Mouse (Mus musculus) retina, embryonic 14.5 days (tissue): ENCODE results near the gene Fgfr2.

Experiments
- DNase-seq: peaks from one replicate; pipeline ENCODE4 v3.0.0-alpha.2; 2015; ENCODE audit warnings: low spot score

The Fgfr2 gene

DNA sequence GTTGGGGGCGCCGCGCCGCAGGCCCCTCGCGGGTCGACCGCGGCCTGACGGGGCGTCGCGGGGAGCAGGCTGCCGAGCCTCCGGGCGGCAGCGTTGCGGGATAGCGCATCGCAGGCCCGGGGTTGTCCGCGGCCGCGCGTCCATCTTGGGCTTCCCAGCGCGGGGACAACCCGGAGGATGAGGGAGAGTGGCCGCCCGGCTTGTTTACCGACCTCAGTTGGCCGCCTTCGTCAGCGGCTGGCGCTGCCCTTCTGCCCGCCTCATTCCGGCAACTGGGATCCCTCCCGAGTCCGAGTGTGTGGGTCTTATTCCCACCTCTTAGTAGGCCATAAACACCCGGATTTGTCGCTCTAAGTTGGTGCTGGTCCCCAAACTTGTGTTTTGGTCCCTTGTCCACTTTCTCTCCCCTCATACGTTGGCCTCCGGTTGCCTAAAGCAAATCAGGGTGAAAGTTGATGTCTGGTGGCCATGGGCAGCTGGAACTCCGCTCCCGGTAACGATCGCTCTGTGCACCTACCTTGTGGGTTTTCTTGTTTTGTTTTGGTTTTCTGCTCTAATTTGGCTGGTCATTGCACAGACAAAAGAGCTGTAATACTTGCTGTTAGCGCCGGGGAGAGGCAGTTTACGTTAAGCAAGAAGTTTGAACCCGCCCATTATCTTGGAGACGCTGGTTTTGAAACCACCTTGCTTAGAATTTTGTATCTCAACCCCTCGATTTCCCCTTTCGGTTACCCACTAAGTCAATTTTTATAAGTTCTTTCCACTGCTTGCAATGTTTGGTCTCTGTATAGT is 191.4 kb downstream of the Fgfr2 start:
- DNase-seq, result peak; percentile 60

DNA sequence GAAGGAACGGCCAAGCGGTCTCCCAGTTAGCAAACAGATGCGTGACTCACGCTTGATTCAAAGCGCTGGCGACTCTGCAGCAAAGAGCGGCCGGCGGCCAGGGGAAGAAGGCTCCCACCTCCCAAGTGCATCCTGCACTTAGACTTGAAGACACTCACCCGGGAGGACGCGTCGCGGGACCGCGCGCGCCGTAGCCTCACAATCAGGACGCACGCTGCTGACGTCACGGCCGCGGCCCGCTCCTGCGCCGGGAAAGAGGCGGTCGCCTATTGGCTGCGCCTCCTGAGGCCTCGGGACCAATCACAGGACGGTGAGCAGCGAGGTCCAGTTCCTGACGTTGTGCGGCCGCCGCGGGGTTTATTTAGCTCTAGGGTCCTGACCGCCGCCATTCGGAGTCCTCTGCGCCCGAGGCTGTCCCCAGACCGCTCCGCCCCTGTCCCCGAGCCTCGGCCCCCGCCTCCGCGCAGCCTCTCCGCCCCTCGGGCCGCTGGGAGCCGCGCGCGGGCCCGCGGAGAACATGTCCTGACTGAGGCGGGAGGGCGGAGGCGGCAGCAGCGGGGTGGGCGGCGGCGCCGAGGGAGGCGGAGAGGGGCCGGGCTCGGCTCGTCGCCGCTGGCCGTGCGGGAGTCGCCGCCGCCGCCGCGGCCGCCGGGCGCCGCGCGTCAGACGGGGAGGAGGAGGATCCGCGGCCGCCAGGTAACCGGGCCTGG is 192.1 kb downstream of the Fgfr2 start, which contains the start of gene Zranb1:
Gene Zranb1 (plus strand): TSS at position 293 of the 710 bp plus-strand sequence.
- peak; percentile 98 for DNase-seq

- no peak for DNase-seq
Measured at GRCm38 (mm10) chr7:132930055-132930454, 193.1 kb downstream of the Fgfr2 start.

GRCm38 (mm10) chr7:132927201-132927600 is 195.9 kb downstream of the Fgfr2 start:
- DNase-seq, result no peak

DNA sequence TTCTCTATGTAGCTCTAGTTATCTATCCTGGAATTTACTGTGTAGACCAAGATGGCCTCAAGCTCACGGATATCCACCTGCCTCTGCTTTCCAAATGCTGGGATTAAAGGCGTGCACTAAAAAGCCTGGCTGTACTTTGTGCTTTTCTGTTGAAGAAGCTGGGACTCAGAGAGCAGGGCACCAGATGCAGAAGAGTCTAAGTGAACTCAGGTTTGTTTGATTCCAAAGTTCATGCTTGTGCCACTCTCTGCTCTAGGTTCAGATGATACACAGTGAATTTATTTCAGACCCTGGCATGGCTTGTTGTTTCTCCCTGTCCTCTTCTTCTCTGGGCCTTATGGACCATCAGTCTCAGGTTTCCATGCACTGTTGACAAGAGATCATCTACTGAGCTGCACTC is 197.9 kb downstream of the Fgfr2 start:
- DNase-seq, result no peak

DNA sequence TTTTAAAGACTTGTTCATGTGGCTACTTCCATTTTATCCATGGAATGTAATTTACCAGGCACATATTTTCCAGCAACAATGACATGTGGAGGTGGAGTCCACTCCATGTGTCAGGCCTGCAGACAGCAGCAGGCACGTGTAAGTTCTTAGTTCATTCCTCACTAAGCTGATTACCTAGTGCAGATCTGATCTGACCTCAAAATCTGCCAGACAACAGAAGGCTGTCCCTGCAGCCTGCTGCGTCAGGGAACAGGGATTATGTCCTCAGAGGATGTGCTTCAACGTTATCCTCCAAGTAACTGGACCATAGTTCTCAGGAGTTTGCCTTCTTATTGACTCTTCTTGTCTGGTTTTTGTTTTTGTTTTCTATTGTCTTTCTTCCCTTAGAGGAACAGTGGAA is 201.2 kb downstream of the Fgfr2 start:
- peak; percentile 42 for DNase-seq

GRCm38 (mm10) chr7:132903796-132904195 is 219.4 kb downstream of the Fgfr2 start:
- no peak for DNase-seq

DNA sequence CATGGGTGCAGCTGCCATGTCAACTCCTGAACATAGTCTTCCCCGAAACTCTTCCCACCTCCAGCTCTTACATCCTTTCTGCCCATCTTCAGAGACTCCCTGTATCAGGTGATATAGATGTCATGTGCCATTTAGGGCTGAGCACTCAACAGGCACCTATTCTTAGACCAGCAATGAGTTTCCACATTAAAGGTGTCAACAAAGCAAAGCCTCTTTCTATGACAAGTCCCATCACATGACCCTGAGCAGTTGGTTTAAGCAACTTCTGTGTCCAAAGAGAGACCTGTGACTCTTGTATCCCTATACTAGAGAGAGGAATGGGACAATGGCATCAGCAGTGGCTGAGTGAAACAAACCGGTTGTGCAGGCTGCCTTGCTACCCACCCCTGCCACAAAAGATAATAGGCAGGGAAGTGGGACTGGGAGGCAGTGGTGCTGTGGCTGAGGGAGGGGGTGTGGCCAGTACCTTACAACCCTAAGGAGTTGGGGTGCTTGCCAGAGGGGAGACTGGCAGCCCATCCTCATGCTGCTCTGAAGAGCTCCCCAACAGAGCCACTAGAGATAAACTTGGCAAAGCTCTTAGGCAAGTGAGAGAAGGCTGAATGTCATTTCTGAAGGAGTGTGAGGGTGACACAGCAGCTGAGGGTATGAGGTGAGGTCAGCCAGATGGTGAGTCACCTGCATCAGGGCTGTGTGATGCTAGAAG is 222.2 kb downstream of the Fgfr2 start:
- no peak for DNase-seq

- DNase-seq, result peak; percentile 42
Measured at GRCm38 (mm10) chr7:132898234-132898633, 224.9 kb downstream of the Fgfr2 start.

- DNase-seq, result no peak
Measured at GRCm38 (mm10) chr7:132897258-132897657, 225.9 kb downstream of the Fgfr2 start.

DNA sequence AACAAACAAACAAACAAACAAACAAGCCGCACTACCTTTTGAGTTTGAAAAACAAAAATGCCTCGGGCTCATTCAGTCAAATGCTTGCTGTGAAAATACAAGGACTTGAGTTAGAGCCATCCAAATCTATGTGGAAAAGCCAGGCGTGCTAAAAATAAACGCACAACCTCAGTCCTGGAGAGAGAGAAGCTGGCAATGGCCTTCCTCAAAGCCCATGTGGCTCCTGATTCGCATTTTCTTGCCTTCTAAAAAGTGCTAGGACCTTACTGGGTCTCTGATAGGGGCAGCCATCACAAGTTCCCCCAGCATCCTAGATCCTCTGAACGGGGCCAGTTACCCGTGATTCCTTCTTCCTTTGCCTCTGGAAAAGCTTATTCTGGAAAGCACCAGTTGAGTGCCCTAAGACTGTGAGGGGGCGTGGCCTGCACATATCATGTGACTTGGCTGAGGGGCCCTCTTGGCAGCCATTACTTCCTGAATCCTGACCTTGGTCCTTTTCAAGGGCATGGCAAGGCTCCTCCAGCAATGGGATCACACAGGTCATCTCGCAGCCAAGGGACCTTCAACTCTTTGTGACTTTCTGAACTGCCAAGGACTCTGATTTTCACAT is 226.8 kb downstream of the Fgfr2 start:
- no peak for DNase-seq

GRCm38 (mm10) chr7:132894841-132895555 is 228.2 kb downstream of the Fgfr2 start:
- DNase-seq, result no peak

GRCm38 (mm10) chr7:132893336-132893735 is 229.8 kb downstream of the Fgfr2 start:
- DNase-seq, result no peak

DNA sequence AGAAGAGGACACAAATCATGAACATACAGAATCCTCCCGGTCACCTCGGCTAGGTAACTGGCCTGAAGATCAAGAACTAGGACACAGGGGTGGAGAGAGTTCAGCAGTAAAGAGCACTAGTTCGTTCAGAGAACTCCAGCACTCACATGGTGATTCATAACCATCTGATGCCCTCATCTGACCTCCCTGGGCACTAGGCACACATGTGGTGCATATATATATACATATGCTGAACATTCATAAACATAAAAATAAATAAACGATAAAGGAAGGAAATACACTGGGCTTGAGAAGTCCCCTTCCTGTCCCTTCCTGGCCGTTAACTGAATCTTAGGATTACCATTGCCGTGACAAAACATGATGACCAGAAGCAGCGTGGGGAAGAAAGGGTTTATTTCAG is 230.3 kb downstream of the Fgfr2 start:
- no peak for DNase-seq

- DNase-seq, result no peak
Measured at GRCm38 (mm10) chr7:132892311-132892661, 230.9 kb downstream of the Fgfr2 start.

DNA sequence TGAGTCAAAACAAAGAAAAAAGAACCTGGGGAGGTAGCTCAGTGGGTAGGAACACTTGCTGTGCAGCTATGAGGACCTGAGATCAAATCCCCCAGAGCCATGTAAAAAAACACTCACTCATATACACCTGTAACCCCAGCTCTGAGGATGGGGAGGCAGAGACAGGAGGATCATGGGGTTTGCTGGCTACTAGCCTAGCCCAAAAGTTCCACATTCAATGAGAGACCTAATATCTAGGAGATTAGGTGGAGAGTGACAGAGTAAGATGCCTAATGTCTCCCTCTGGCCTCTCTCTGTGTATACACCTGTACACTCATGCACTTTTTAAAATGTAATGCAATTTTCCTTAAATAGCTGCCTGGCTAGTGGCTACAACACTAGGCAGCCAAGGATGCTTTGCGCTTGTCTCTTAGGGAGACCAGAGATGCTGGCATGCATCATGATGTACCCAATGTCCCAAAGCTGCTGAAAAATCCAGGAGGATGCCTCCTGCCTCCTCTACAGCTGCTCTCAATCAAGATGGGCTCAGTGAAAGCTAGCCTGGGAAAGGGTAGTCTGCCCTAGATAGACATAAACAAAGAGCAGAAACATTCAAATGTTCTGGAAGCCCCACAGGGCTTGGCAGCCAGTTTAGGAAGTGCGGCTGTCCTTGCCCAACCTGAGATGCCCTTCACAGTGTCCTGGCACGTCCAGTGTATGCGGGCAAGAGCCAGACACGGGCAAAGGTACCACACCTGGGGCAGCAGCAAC is 231.4 kb downstream of the Fgfr2 start:
- DNase-seq, result no peak

DNA sequence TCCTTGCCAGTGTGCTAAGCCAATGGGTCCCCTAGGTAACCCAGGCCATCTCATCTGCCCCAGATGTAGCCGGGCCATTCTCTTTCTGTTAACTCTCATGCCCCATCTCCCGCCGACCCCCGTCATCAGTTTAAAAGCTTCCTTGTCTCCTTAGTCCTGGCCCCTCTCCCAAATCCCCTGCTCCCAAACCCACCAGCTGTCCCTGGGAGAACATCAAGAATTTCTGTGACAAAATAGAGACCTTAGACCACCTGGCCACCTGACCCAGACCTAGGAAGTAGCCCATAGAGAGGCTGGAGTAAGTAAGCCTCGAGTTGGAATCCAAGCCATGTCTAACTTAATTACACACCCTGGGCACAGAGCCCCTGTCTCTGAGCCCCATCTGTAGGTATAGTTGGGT is 232.9 kb downstream of the Fgfr2 start:
- no peak for DNase-seq

- no peak for DNase-seq
Measured at GRCm38 (mm10) chr7:132889691-132890090, 233.5 kb downstream of the Fgfr2 start.

DNA sequence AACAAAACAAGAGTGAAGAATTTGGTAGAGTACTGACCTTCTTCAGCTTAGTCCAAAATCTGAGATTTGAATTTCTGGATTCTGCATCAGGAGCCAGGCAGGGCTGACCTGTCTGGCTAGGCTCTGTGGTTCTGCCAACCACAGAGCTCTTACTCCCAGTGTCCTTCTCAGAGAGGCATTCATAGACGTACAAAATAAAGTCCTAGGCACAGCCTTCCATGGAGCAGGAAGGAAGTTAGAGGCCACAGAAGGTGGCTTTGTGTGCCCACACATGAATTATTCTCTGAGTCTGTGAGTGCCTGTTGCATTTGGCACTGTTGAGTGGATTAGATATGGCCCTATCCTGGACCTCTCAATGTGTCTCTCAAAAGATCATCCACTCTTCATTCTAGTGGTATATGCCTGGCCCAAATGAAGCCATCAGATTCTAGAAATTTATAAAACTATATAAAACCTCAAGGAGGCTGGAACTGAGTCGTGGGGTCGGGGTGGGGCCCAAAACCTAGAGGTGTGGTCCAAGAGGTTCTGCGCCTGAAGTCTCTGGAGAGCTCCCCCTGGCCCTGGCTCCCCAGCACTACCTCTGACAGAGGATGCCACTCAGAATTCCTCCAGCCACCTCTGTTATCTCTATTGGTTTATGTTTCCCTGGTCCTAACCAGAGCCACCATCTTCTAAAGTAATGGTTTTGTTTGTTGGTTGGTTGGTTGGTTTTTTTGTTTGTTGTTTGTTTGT is 234.5 kb downstream of the Fgfr2 start:
- no peak for DNase-seq

DNA sequence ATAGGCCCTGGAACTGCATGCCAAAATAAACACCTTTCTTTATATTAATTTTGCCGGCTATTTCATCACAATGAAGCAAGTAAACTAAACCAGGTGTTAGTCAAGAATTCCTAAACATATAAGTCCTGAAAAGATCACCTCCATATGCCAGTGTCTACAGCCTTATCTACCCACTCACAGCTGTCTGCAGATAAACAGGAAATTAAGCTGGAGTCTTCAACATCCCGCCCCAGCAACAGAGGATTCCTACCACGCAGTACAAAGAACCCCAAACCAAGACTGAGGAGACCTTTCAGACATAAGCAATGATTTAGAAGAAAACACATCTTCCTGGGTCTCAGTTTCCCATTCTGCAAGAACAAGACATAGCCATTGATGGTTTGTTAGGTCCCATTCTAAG is 235.1 kb downstream of the Fgfr2 start:
- DNase-seq, result no peak
